Mouse (Mus musculus) olfactory bulb, adult 2 months (tissue): ENCODE data around the gene Nfic. TPM values are rescaled to one million over a fixed set of nuclear protein-coding genes. Genes with fewer than 3 reads are reported as not detected.
A peak's percentile ranks its signal among the peaks of the same experiment; 100 is the strongest.

ENCODE experiments used
- H3K27ac ChIP-seq: fragments of 200-500 bp; 2 replicates; pipeline ENCODE4 v1.5.1; 2012; ENCODE audit warnings: low read depth, low read length; ENCODE audit not compliant: insufficient read depth
- H3K4me1 ChIP-seq: fragments of 200-500 bp; 2 replicates; pipeline ENCODE4 v1.6.1; 2012; ENCODE audit warnings: low read length; ENCODE audit not compliant: control insufficient read depth, insufficient read depth
- H3K4me3 ChIP-seq: fragments of 200-500 bp; 2 replicates; pipeline ENCODE4 v1.5.1; 2012; ENCODE audit warnings: mild to moderate bottlenecking, low read depth, low read length, moderate library complexity; ENCODE audit not compliant: insufficient read depth
- CTCF ChIP-seq: fragments of 200-500 bp; IDR thresholded peaks from 2 replicates; pipeline ENCODE4 v1.5.1; 2012; ENCODE audit warnings: low read depth, mild to moderate bottlenecking, low read length, moderate library complexity; ENCODE audit not compliant: insufficient read depth
- POLR2A ChIP-seq: fragments of 200-500 bp; IDR thresholded peaks from 2 replicates; pipeline ENCODE4 v1.6.1; 2012; ENCODE audit warnings: mild to moderate bottlenecking, low read depth, low read length, moderate library complexity; ENCODE audit not compliant: insufficient read depth
- WGBS: fragments of 180-500 bp; shearing (Covaris S2); methylation state at CpG from one replicate; pipeline ENCODE4 v1.1.7; 2018; 5-methylcytosine and 5-hydroxymethylcytosine counted together
- polyA plus RNA-seq: library from polyadenylated mRNA; stranded (reverse); fragments of >200 nt; gene quantifications from 2 replicates; pipeline ENCODE4 v1.2.4, GENCODE M21; 2012; ENCODE audit warnings: low replicate concordance; ENCODE audit not compliant: missing spikeins, insufficient read depth, insufficient read length

The Nfic gene
- polyA plus RNA-seq, 1 experiment = not detected

DNA sequence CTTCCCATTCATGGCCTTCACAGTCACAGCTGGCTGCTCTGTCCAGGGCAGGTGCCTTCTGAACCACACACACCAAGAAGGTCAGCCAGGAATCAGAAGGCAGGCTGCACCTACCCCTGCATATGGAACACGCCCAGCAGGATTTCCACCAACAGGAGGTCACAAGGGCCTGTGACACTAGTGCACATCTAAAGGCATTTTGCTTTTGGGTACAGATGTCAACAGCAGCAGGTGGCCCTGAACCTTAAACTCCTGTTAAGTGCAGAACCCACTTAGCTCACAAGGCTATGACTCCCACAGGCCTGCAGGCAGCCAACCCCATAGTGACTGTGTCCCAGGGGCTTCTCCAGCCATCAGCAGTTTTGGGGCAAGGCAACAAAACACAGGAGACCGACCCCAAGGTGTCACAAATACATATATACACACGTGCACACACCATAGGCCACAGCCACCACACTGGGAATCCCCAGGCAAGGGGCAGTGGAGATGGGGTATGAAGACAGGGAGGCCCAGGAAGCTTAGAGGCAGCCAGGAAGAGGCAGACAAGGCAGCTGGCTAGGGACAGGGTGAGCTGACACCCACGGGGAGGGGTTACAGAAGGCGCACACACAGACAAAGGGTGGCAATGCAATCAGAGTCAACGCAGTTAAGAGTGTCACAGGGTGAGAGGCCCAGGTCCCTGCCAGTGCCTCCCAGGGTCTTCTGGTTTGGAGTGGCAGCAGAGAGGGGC lies 88.8 kb downstream of the Nfic start:
- Histone ChIP-seq H3K4me1 (peaks cover 18% of the 10 kb centered on the region), H3K4me3 (no peak overlapping the region), H3K27ac (no peak overlapping the region)
- TF ChIP-seq CTCF (no peak), POLR2A (no peak)
- WGBS = 67% methylated on average over 6 of the region's 6 CpGs

DNA sequence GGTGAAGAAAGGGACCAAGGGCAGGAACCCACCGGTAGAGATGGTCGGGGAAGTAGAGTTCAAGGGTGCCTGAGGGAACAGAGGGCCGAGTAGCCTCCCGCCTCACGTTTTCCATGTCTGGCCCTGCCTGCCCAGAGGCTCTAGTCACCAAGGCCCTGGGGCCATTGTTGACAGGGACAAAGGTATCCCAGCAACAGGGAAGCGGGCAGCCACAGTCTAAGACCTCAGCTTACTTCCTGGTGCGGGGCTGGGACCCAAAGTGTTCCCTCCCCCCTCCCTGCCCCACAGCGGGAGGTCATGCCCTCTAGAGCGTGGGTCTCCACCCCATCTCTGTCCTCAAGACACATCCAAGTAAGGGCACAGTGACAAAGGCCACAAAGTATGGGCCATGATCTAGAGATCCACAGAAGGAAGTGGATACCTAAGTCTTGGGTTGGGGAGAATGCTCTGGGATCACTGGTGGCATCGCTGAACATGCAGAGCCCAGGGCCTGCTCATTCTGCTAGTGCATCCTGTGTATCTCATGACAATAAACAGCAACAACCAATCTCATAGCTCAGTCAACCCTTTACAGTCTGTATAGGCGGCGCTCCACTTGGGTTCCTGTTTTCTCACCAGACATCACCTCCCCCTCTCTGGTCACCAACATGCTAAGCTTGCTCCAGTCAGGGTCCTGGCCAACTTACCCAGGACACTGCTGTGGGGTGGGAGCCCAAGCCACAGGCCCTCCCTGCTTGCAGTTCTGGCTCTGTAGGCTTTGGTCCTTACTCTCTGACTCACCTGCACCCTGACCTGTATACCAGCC lies 89.6 kb downstream of the Nfic start, which contains the start of gene 4930404N11Rik:
Gene 4930404N11Rik (minus strand): TSS at position 145 of the 805 bp plus-strand sequence.
- Histone ChIP-seq H3K27ac (no peak within 1 kb of the TSS), H3K4me1 (peaks cover 22% of the 10 kb centered on the region), H3K4me3 (no peak within 1 kb of the TSS)
- no peak for TF ChIP-seq CTCF
- TF ChIP-seq POLR2A = no peak
- whole genome bisulfite sequencing = 38% methylated on average over 12 of the region's 12 CpGs

DNA sequence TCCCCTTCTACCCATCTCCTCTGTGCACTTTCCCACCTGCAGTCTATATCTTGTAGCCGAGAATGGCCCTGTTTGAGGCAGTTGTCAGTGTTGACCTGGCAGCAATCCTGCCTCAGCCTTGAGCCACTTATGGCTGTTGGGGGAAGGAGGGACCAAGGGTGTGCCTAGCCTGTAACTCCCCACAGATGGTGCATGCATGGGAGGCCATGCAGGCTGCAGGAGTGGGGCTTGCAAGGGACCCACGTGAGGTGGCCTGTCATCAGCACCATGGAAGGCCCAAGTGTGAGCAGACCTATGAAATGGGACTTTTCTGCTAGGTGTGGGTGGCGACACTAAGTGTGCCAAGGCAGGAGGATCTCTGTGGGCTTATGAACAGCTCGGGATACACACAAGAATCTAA lies 90.4 kb downstream of the Nfic start:
- Histone ChIP-seq H3K27ac (no peak overlapping the region), H3K4me1 (peaks cover 27% of the 10 kb centered on the region), H3K4me3 (no peak overlapping the region)
- TF ChIP-seq POLR2A (no peak), CTCF (no peak)
- WGBS = 56% methylated on average over 4 of the region's 4 CpGs

DNA sequence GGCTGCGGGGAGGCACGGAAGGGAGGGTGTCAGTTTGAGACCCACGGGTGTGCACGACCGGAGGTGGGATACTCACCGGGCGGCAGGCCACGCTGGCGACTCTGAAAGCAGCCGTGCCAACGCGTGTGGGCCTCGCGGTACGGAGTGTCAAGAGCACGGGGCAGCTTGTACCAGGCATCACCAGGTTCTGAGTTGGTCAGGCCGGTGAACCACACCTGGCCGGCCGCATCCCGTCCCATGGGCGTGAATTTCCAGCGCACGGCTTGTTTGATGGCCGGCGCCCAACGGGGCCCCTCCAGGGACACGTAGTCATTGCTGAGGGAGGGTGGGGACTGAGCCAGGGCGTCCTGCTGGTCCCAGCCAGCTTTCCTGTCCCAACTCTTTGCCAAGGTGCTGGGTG lies 90.8 kb downstream of the Nfic start:
- Histone ChIP-seq H3K4me3 (no peak overlapping the region), H3K27ac (no peak overlapping the region), H3K4me1 (peaks cover 31% of the 10 kb centered on the region)
- 36% methylated on average over 28 of the region's 28 CpGs for WGBS
- TF ChIP-seq CTCF (no peak), POLR2A (no peak)

DNA sequence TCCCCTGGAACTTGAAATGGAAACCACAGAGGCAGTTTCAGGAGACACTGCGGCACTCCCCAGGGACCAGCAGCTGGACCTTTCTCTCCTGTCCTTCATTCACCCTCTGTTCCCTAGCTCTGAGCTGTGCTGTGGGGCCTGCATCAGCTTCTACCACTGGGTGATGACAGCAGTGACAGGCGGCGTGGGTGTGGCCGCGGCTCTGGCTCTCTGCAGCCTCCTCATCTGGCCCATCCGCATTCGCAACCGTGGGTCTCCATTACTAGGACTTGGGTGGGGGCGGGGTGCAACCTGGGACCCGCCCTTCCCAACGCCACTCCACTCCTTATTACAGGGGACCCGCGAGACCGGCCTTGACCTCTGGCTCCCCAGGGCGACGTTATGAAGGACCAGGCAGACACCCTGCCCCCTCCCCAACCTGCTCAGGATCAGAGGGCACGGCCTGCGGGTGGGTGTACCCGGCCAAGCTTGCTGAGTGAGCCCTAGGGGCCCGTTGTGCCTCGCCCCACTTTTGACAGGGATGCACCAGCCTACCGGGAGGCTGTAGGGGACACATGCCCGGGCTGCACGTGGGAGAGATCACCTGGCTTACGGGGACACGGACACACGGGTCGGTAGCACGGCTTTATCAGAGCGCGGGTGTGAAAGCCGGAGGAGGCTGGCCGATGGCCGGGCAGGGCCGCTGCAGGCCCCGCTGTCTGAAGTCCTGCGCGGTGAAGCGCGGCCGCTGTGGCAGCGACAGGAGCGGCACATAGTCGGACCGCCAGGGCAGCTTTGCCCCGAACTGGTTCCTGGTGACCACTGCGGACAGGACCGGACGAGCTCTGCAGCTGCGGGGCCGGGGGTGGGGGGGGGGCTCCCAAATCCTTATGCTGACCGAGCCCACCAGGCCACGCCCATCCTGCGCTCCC lies 91.7 kb downstream of the Nfic start:
- TF ChIP-seq POLR2A = no peak
- no peak for TF ChIP-seq CTCF
- WGBS = 44% methylated on average over 54 of the region's 54 CpGs
- peaks cover 41% of the 10 kb centered on the region for H3K4me1 ChIP-seq
- no peak overlapping the region for H3K27ac ChIP-seq
- H3K4me3 ChIP-seq = no peak overlapping the region

DNA sequence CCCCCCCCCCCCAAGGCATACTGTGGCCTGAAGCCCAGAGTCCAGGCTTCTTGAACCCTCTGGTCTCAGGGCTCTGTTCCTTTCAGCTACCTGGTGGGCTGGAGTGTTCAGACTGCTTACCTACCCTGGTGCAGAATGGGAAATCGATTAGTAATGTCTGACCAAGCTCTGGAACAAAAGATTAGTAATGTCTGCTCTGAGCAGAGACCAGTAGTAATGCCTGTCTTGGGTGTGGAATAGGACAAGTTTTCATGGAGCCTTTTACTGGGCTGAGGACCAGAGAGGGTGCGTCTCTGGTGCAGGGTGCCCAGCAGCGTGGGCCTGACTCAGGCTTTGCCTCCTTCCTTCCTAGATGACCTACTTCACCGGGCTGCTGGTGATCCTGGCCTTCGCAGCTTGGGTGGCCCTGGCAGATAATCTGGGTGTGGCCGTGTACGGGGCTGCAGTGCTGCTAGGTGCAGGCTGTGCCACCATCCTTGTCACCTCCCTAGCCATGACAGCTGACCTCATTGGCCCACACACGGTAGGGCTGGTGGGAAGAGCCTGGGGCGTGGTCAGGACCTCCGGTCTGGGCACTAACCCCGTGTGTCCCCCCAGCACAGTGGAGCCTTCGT lies 93.0 kb downstream of the Nfic start:
- 86% methylated on average over 12 of the region's 12 CpGs for WGBS
- Histone ChIP-seq H3K4me1 (peaks cover 51% of the 10 kb centered on the region), H3K4me3 (no peak overlapping the region), H3K27ac (no peak overlapping the region)
- TF ChIP-seq POLR2A (no peak), CTCF (no peak)

DNA sequence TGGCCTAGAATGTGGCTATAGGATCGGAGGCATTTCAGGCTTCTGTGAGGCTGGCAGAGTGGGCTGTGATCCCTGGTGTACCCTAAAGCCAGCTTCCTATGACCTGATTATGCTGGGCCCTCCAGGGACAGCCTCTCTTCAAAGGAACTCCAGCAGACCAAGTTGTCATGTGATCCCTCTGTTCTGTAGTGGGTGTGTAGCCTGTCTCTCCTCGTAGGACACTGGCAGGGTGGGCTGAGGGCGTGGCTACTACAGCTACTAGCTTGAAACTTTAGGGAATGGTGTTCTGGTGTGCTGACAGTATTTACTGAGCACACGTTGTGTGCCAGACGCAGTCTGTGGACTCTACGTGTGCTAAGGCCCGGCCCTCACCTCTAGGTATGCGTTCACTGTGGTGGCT lies 94.7 kb downstream of the Nfic start:
- no peak overlapping the region for H3K4me3 ChIP-seq
- H3K4me1 ChIP-seq = peaks cover 63% of the 10 kb centered on the region
- 71% methylated on average over 8 of the region's 8 CpGs for WGBS
- TF ChIP-seq CTCF (no peak), POLR2A (no peak)
- H3K27ac ChIP-seq = no peak overlapping the region

DNA sequence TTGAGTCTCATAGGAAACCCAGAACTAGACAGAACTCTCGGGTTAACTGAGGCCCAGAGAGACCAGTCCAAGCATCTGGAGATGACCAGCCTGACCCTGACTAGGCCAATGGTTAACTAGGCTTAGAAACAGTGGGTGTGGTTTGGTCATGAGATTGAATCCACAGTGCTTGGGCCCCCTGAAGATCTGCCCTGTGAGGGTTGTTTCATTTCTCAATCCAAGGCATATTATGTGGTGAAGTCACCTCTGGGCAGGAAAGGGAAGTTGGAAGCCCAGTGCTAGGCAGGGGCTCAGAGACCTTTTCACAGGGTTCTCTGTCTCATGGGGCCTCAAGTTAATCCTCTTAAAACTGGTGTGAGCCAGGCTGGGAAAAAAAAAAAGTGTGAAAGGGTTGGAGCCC lies 96.6 kb downstream of the Nfic start:
- TF ChIP-seq POLR2A = no peak
- TF ChIP-seq CTCF = no peak
- Histone ChIP-seq H3K27ac (no peak overlapping the region), H3K4me1 (peaks cover 64% of the 10 kb centered on the region), H3K4me3 (no peak overlapping the region; the same call in 1 of the 2 replicates)
- 65% methylated on average over 1 of the region's 1 CpGs for WGBS

DNA sequence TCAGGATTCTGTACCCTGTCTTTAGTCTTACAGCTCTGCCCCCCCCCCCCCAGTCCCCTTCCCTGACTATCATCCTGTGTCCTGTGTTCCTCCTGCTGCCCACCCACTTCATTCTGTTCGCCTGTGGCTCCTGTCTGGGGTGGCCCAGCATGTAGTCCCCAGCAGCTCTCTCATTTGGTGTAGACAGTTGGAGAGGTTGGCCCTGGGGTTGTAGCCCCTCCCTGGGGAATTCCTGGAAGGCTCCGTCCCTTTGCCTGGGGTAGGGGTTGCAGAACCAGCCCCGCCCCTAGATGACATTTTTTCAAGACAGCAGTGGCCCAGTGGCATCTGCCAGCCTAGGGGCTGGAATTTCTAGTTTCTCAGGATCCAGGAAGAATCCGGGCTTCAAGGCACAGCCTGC lies 97.2 kb downstream of the Nfic start:
- TF ChIP-seq POLR2A = no peak
- TF ChIP-seq CTCF = no peak
- Histone ChIP-seq H3K4me3 (peak overlapping the region; percentile 67), H3K27ac (no peak overlapping the region), H3K4me1 (peaks cover 59% of the 10 kb centered on the region)
- 29% methylated on average over 4 of the region's 4 CpGs for WGBS
